Comparison of ENCODE assay signal across 8 mouse cellular contexts in genomic region chr17:33523918-33524755, GRCm38 (mm10). TPM values are rescaled to one million over a fixed set of nuclear protein-coding genes. Genes with fewer than 3 reads are reported as not detected.
DNase-seq lines count a peak whose midpoint lies in the region; ATAC-seq and TF ChIP-seq lines count a peak whose summit lies in the region.

Gene Adamts10 (plus strand): TSS chr17:33524204.

- TF ChIP-seq EP300 in liver, embryonic 14.5 days (IDR thresholded peaks at IDR 0.05; ENCODE audit: low read depth) = no peak
- TF ChIP-seq EP300 in stomach, postnatal 0 days (optimal IDR thresholded peaks at IDR 0.05) = no peak

- peak within 1 kb of the TSS; percentile 13 for H3K27ac ChIP-seq in bone marrow, adult 2 months (ENCODE audit: control insufficient read depth, insufficient read depth, low read depth, low read length, poor library complexity)
- peak within 1 kb of the TSS; percentile 77 for H3K27ac ChIP-seq in heart, embryonic 13.5 days (replicated peaks)
- no peak within 1 kb of the TSS for H3K27ac ChIP-seq in liver, embryonic 14.5 days
- peak within 1 kb of the TSS; percentile 62; the same call in 1 of the 2 replicates for H3K27ac ChIP-seq in neural tube, embryonic 11.5 days (ENCODE audit: low read depth, low read length)
- H3K27ac ChIP-seq in stomach, postnatal 0 days (replicated peaks) = peak within 1 kb of the TSS; percentile 79

- peak; percentile 27; the same call in 1 of the 2 replicates for TF ChIP-seq POLR2A in bone marrow, adult 2 months (IDR thresholded peaks at IDR 0.05; ENCODE audit: borderline replicate concordance, control insufficient read depth, low read depth, low read length)

- no peak for TF ChIP-seq CTCF in bone marrow, adult 2 months (IDR thresholded peaks at IDR 0.05; ENCODE audit: control insufficient read depth, insufficient read depth, low read length)
- TF ChIP-seq CTCF in liver, embryonic 14.5 days (IDR thresholded peaks at IDR 0.05; ENCODE audit: low read depth) = no peak
- no peak; the same call in 1 of the 2 replicates for TF ChIP-seq CTCF in stomach, postnatal 0 days (IDR thresholded peaks at IDR 0.05; ENCODE audit: low read depth)

- no peaks in the 10 kb centered on the region for H3K9me3 ChIP-seq in heart, embryonic 13.5 days
- H3K9me3 ChIP-seq in liver, embryonic 14.5 days (ENCODE audit: control insufficient read depth, low read length) = no peaks in the 10 kb centered on the region
- no peaks in the 10 kb centered on the region for H3K9me3 ChIP-seq in neural tube, embryonic 11.5 days (ENCODE audit: control insufficient read depth, low read length)
- H3K9me3 ChIP-seq in stomach, postnatal 0 days (ENCODE audit: control insufficient read depth, low read length) = no peaks in the 10 kb centered on the region

- H3K4me2 ChIP-seq in heart, embryonic 13.5 days = peak within 1 kb of the TSS; percentile 83
- H3K4me2 ChIP-seq in liver, embryonic 14.5 days (ENCODE audit: low read depth) = peak within 1 kb of the TSS; percentile 72
- H3K4me2 ChIP-seq in neural tube, embryonic 11.5 days (ENCODE audit: low read depth) = peak within 1 kb of the TSS; percentile 45
- peak within 1 kb of the TSS; percentile 71 for H3K4me2 ChIP-seq in stomach, postnatal 0 days (replicated peaks; ENCODE audit: low read depth)

- peak within 1 kb of the TSS; percentile 90 for H3K9ac ChIP-seq in heart, embryonic 13.5 days
- peak within 1 kb of the TSS; percentile 32 for H3K9ac ChIP-seq in liver, embryonic 14.5 days (replicated peaks)
- H3K9ac ChIP-seq in neural tube, embryonic 11.5 days (ENCODE audit: low read length) = peak within 1 kb of the TSS; percentile 73
- peak within 1 kb of the TSS; percentile 54 for H3K9ac ChIP-seq in stomach, postnatal 0 days (ENCODE audit: low read length)

- H3K27me3 ChIP-seq in heart, embryonic 13.5 days (replicated peaks) = no peaks in the 10 kb centered on the region
- no peaks in the 10 kb centered on the region for H3K27me3 ChIP-seq in liver, embryonic 14.5 days (ENCODE audit: control insufficient read depth, insufficient read depth, low read length)
- no peaks in the 10 kb centered on the region for H3K27me3 ChIP-seq in neural tube, embryonic 11.5 days (ENCODE audit: control insufficient read depth, insufficient read depth, low read length)
- H3K27me3 ChIP-seq in stomach, postnatal 0 days (ENCODE audit: control insufficient read depth, insufficient read depth, low read length) = no peaks in the 10 kb centered on the region

- peaks cover 15% of the 10 kb centered on the region for H3K36me3 ChIP-seq in heart, embryonic 13.5 days
- no peaks in the 10 kb centered on the region for H3K36me3 ChIP-seq in liver, embryonic 14.5 days (replicated peaks; ENCODE audit: control insufficient read depth, insufficient read depth, low read depth)
- H3K36me3 ChIP-seq in neural tube, embryonic 11.5 days (ENCODE audit: control insufficient read depth, insufficient read depth, low read length) = 0 out of 2 replicates have a peak, but pooled peaks cover 2% of the 10 kb centered on the region
- 0 out of 2 replicates have a peak, but pooled peaks cover 2% of the 10 kb centered on the region for H3K36me3 ChIP-seq in stomach, postnatal 0 days (ENCODE audit: control insufficient read depth, insufficient read depth, low read length)

- H3K4me3 ChIP-seq in bone marrow, adult 2 months (replicated peaks; ENCODE audit: control insufficient read depth, low read depth, low read length) = peak within 1 kb of the TSS; percentile 74
- H3K4me3 ChIP-seq in heart, embryonic 13.5 days = peak within 1 kb of the TSS; percentile 76
- peak within 1 kb of the TSS; percentile 57 to 69 for H3K4me3 ChIP-seq in liver, embryonic 14.5 days (ENCODE audit: insufficient read depth in 1 of 2, low read depth in 2 of 2, low read length in 2 of 2)
- H3K4me3 ChIP-seq in neural tube, embryonic 11.5 days (ENCODE audit: low read depth, low read length) = peak within 1 kb of the TSS; percentile 45
- H3K4me3 ChIP-seq in stomach, postnatal 0 days (ENCODE audit: low read depth, low read length) = peak within 1 kb of the TSS; percentile 55

- DNase-seq in B cell, adult 2 months = peak; percentile 72 to 73
- peak; percentile 31 for DNase-seq in fibroblast of lung, adult 2 months (ENCODE audit: low read depth)
- peak; percentile 92 for DNase-seq in kidney, postnatal 10 days
- DNase-seq in liver, embryonic 14.5 days (ENCODE audit: low read depth in 3 of 3, low spot score in 3 of 3) = peak in 1 of 3 experiments; percentile 10
- DNase-seq in neural tube, embryonic 11.5 days (ENCODE audit: low spot score) = peak; percentile 81
- peak; percentile 63 for DNase-seq in stomach, postnatal 0 days (ENCODE audit: low spot score)

- peaks cover 2% of the 10 kb centered on the region; the same call in 1 of the 2 replicates for H3K4me1 ChIP-seq in bone marrow, adult 2 months (ENCODE audit: control insufficient read depth, insufficient read depth, low read length)
- H3K4me1 ChIP-seq in heart, embryonic 13.5 days = peaks cover 40% of the 10 kb centered on the region
- H3K4me1 ChIP-seq in liver, embryonic 14.5 days (replicated peaks; ENCODE audit: control insufficient read depth in 2 of 2, insufficient read depth in 2 of 2, low read length in 1 of 2) = peaks cover 0 to 5% of the 10 kb centered on the region in 2 experiments; a peak in 2 of 4 replicates
- H3K4me1 ChIP-seq in neural tube, embryonic 11.5 days (ENCODE audit: control insufficient read depth, insufficient read depth, low read length) = peaks cover 2% of the 10 kb centered on the region; the same call in 1 of the 2 replicates
- H3K4me1 ChIP-seq in stomach, postnatal 0 days (replicated peaks; ENCODE audit: control insufficient read depth, insufficient read depth) = 0 out of 2 replicates have a peak, but pooled peaks cover 2% of the 10 kb centered on the region

- no peak for ATAC-seq in heart, embryonic 13.5 days (ENCODE audit: extremely low read depth, insufficient number of reproducible peaks, low FRiP score, low TSS enrichment)
- peak; percentile 63; the same call in 1 of the 2 replicates for ATAC-seq in liver, embryonic 14.5 days (ENCODE audit: insufficient read depth)
- ATAC-seq in neural tube, embryonic 11.5 days (ENCODE audit: insufficient read depth, low FRiP score, low TSS enrichment) = peak; percentile 65
- peak; percentile 69; the same call in 1 of the 2 replicates for ATAC-seq in stomach, postnatal 0 days (ENCODE audit: low FRiP score, low TSS enrichment)

- WGBS in bone marrow, adult 2 months = under 1% methylated on average over 44 of the region's 44 CpGs
- WGBS in heart, embryonic 13.5 days = under 1% methylated on average over 44 of the region's 44 CpGs
- under 1% methylated on average over 44 of the region's 44 CpGs for WGBS in liver, embryonic 14.5 days (ENCODE audit: insufficient replicate concordance)
- WGBS in neural tube, embryonic 11.5 days = under 1% methylated on average over 41 of the region's 44 CpGs
- WGBS in stomach, postnatal 0 days = under 1% methylated on average over 42 of the region's 44 CpGs

RNA-seq across cellular contexts. Expression of gene Adamts10, which starts in this region (rescaled TPM):
- polyA plus RNA-seq in bone marrow, adult 2 months (2011; ENCODE audit: insufficient read depth, insufficient read length, low replicate concordance, missing spikeins) = 20.2 and 37.3 TPM in 2 replicates
- polyA plus RNA-seq in heart, embryonic 13.5 days (2015; fragmentation: Nextera tagmentation; extraction: Ambion mirVana) = 39.3 and 41.8 TPM in 2 replicates
- polyA plus RNA-seq in liver, embryonic 14.5 days (2012; rRNA removed) = 7.3 and 8.6 TPM in 2 replicates
- polyA plus RNA-seq in liver, embryonic 14.5 days (2014; fragmentation: Nextera tagmentation; extraction: Ambion mirVana) = 3.6 and 4.3 TPM in 2 replicates
- polyA plus RNA-seq in neural tube, embryonic 11.5 days (2014; fragmentation: Nextera tagmentation; extraction: Ambion mirVana) = 37.0 and 40.8 TPM in 2 replicates
- polyA plus RNA-seq in stomach, postnatal 0 days (2015; fragmentation: Nextera tagmentation; extraction: Ambion mirVana) = 12.5 and 15.1 TPM in 2 replicates

Comparison
In these comparisons a context has a peak if more than half of its experiments do, and no peak if none do; other contexts are left out.
1. H3K9ac ChIP-seq: peak in every context shown above with its lines; median percentile 90 in heart, embryonic 13.5 days; 73 in neural tube, embryonic 11.5 days; 54 in stomach, postnatal 0 days; 32 in liver, embryonic 14.5 days.